Mouse (Mus musculus) retina, embryonic 14.5 days (tissue): ENCODE measurements around the gene Zbed5.
A peak's percentile ranks its signal among the peaks of the same experiment; 100 is the strongest.
"Not testable (repeated sequence)": the region's sequence is repeated elsewhere in the genome, so short reads cannot be mapped to it uniquely, and the experiment has no call there.

Experiments used
- DNase-seq: peaks from one replicate; pipeline ENCODE4 v3.0.0-alpha.2; 2015; ENCODE audit warnings: low spot score

Gene Zbed5

GRCm38 (mm10) chr5:129908242-129908965 lies 12.9 kb downstream of the Zbed5 start, which contains the start of gene Nupr1l:
TSS of gene Nupr1l (plus strand) at chr5:129908540.
- DNase-seq: peak; percentile 97

GRCm38 (mm10) chr5:129909147-129909546 lies 13.6 kb downstream of the Zbed5 start:
- no peak for DNase-seq

- no peak for DNase-seq
Observed at GRCm38 (mm10) chr5:129909591-129909990, 14.1 kb downstream of the Zbed5 start.

- peak; percentile 42 for DNase-seq
Observed at GRCm38 (mm10) chr5:129914024-129914423, 18.5 kb downstream of the Zbed5 start.

- DNase-seq: not testable (repeated sequence)
Observed at GRCm38 (mm10) chr5:129915491-129915890, 20.0 kb downstream of the Zbed5 start.

GRCm38 (mm10) chr5:129918065-129918651 lies 22.6 kb downstream of the Zbed5 start:
- DNase-seq: no peak

GRCm38 (mm10) chr5:129918752-129919151 lies 23.2 kb downstream of the Zbed5 start:
- DNase-seq: no peak

- DNase-seq: no peak
Observed at GRCm38 (mm10) chr5:129919320-129919719, 23.8 kb downstream of the Zbed5 start.

- no peak for DNase-seq
Observed at GRCm38 (mm10) chr5:129921972-129922371, 26.4 kb downstream of the Zbed5 start.

GRCm38 (mm10) chr5:129924820-129925452 lies 29.4 kb downstream of the Zbed5 start:
- no peak for DNase-seq

- DNase-seq: no peak
Observed at GRCm38 (mm10) chr5:129925933-129926332, 30.4 kb downstream of the Zbed5 start.

GRCm38 (mm10) chr5:129929924-129930855 lies 34.7 kb downstream of the Zbed5 start:
- no peak for DNase-seq

GRCm38 (mm10) chr5:129936941-129937340 lies 41.4 kb downstream of the Zbed5 start:
- DNase-seq: peak; percentile 3

GRCm38 (mm10) chr5:129940281-129940680 lies 44.8 kb downstream of the Zbed5 start:
- no peak for DNase-seq

- no peak for DNase-seq
Observed at GRCm38 (mm10) chr5:129940736-129941494, 45.4 kb downstream of the Zbed5 start.

- DNase-seq: peak; percentile 99
Observed at GRCm38 (mm10) chr5:129941495-129942045, 46.0 kb downstream of the Zbed5 start, which contains the start of gene Vkorc1l1. TSS of gene Vkorc1l1 (plus strand) at chr5:129941970.

GRCm38 (mm10) chr5:129942073-129942939 lies 46.8 kb downstream of the Zbed5 start:
- DNase-seq: peak; percentile 41

- DNase-seq: no peak
Observed at GRCm38 (mm10) chr5:129943402-129943801, 47.9 kb downstream of the Zbed5 start.

- no peak for DNase-seq
Observed at GRCm38 (mm10) chr5:129947528-129948033, 52.1 kb downstream of the Zbed5 start.

GRCm38 (mm10) chr5:129952143-129952542 lies 56.6 kb downstream of the Zbed5 start:
- no peak for DNase-seq
